Mouse (Mus musculus) embryonic fibroblast, embryonic 13.5 days (primary cell): ENCODE measurements around the gene Ppp1cc.
A peak's percentile ranks its signal among the peaks of the same experiment; 100 is the strongest.

Source experiments
- CTCF ChIP-seq: IDR thresholded peaks from 2 replicates; pipeline ENCODE4 v1.5.1; 2011; ENCODE audit warnings: mild to moderate bottlenecking, control low read depth, low read length, moderate library complexity, borderline replicate concordance; ENCODE audit not compliant: insufficient read depth
- POLR2A ChIP-seq: IDR thresholded peaks from 2 replicates; pipeline ENCODE4 v1.6.1; 2011; ENCODE audit warnings: low read depth, mild to moderate bottlenecking, control low read depth, low read length, moderate library complexity

DNA sequence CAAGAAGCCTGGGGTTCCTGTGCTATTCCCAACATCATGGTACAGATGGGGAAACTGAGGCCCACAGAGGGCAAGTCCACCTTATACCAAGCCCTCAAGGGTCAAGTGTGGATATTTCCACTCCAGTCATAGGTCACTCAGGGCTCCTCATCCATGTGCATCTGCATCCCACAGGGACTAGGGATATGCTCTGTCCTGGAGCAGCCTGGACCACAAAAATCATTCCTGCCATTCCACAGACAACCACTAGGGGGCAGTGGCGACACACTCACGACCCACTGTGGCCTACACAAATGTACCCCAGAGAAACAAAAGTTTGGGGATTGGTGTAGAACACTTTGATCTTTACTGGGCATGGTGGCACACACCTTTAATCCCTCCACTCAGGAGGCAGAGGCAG, 43.9 kb upstream of the Ppp1cc start:
- peak; percentile 86 for TF ChIP-seq CTCF
- no peak for TF ChIP-seq POLR2A
